Mouse (Mus musculus) small intestine, adult 2 months (tissue): Measurements from ENCODE around the gene Fcgr3. TPM values are rescaled to one million over a fixed set of nuclear protein-coding genes. Genes with fewer than 3 reads are reported as not detected.
A peak's percentile ranks its signal among the peaks of the same experiment; 100 is the strongest.

Source experiments
- H3K27ac ChIP-seq: fragments of 200-500 bp; 2 replicates; pipeline ENCODE4 v1.5.1; 2012; ENCODE audit warnings: low read depth, low read length, control low read depth, inconsistent platforms; ENCODE audit not compliant: insufficient read depth
- H3K27me3 ChIP-seq: fragments of 200-500 bp; 2 replicates; pipeline ENCODE4 v1.6.1; 2012; ENCODE audit warnings: mild to moderate bottlenecking, moderate library complexity, low read length, inconsistent platforms; ENCODE audit not compliant: control insufficient read depth, insufficient read depth
- H3K36me3 ChIP-seq: fragments of 200-500 bp; 2 replicates; pipeline ENCODE4 v1.6.1; 2012; ENCODE audit warnings: mild to moderate bottlenecking, low read length, control low read depth, inconsistent platforms; ENCODE audit not compliant: control insufficient read depth, insufficient read depth
- H3K4me1 ChIP-seq: fragments of 200-500 bp; 2 replicates; pipeline ENCODE4 v1.6.1; 2012; ENCODE audit warnings: low read length, inconsistent platforms, mixed read lengths; ENCODE audit not compliant: control insufficient read depth, insufficient read depth, insufficient read length
- H3K4me3 ChIP-seq: fragments of 200-500 bp; 2 replicates; pipeline ENCODE4 v1.5.1; 2012; ENCODE audit warnings: low read depth, mild to moderate bottlenecking, control low read depth, inconsistent platforms, low read length, moderate library complexity
- CTCF ChIP-seq: fragments of 200-500 bp; IDR thresholded peaks from 2 replicates; pipeline ENCODE4 v1.5.1; 2012; ENCODE audit warnings: low read depth, mild to moderate bottlenecking, control low read depth, inconsistent platforms, low read length, moderate library complexity, mixed read lengths; ENCODE audit not compliant: insufficient replicate concordance, insufficient read length; ENCODE audit errors: extremely low read depth
- POLR2A ChIP-seq: fragments of 200-500 bp; IDR thresholded peaks from 2 replicates; pipeline ENCODE4 v1.6.1; 2012; ENCODE audit warnings: low read depth, mild to moderate bottlenecking, control low read depth, inconsistent platforms, low read length, moderate library complexity
- WGBS: fragments of 180-500 bp; shearing (Covaris S2); methylation state at CpG from one replicate; pipeline ENCODE4 v1.1.7; 2018; 5-methylcytosine and 5-hydroxymethylcytosine counted together
- polyA plus RNA-seq: library from polyadenylated mRNA; depleted of rRNA; stranded (reverse); fragments of >200 nt; gene quantifications from 2 replicates; pipeline ENCODE4 v1.2.3, GENCODE M21; 2012

Gene Fcgr3
- polyA plus RNA-seq, 1 experiment: 4.9 TPM

DNA sequence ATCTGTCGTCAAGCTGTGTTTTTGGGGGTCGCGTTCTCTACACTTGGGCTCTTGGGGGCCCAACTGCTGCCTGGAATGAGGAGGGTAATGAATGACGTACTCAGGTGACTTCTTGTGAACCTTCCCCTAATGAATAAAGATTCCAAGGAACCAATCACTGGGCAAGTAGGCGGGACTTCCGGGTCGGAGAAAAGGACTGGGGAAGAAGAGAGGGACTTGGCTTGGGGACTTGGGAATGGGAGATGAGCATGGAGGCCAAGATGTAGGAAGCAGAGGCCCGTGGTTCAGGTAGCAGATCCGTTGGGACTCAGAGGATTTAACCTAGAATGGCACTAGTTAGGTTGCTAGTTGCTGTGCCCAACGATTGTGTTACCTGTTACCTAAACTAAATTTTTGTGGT lies 15.5 kb downstream of the Fcgr3 start:
- Histone ChIP-seq H3K4me3 (no peak overlapping the region), H3K27ac (no peak overlapping the region), H3K27me3 (no peaks in the 10 kb centered on the region), H3K4me1 (no peaks in the 10 kb centered on the region), H3K36me3 (no peaks in the 10 kb centered on the region; the same call in 1 of the 2 replicates)
- TF ChIP-seq CTCF: no peak
- TF ChIP-seq POLR2A: no peak
- 72% methylated on average over 10 of the region's 10 CpGs for WGBS

DNA sequence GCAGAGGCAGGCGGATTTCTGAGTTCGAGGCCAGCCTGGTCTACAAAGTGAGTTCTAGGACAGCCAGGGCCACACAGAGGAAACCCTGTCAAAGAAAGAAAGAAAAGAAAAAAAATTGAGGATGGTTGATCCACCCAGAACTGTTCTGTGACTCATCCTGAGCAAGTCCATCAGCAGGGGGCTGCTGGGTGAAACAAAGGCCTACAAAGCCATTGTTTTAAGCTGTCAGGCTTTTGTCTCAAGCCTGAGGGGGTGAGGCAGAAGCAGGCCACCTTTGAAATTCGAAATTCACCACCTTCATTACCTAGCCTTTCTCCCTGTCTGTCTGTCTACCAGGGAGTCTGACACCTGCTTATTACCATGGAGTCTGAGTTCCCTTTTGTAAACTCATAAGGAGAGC lies 18.2 kb downstream of the Fcgr3 start:
- no peak overlapping the region for H3K4me3 ChIP-seq
- no peak for TF ChIP-seq POLR2A
- TF ChIP-seq CTCF: no peak
- 84% methylated on average over 3 of the region's 3 CpGs for WGBS

DNA sequence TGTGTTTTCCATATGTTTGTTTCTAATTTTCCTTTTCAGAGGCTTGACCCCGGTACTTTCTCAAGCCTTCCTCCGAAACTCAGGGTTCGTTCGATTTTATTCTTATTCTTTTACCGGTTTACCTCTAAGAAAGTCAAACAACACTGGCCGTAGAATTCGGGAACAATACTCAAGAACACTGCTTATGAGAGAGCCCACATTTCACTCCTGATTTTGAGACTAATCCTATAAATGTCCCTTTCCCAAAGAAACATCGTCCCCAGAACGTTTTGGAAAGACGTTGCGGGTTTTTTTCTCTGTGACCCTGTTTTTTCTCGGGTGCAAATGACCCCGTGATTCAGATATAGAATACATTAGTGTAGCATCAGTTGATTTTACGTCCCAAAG lies 19.7 kb downstream of the Fcgr3 start:
- no peaks in the 10 kb centered on the region for H3K27me3 ChIP-seq
- no peaks in the 10 kb centered on the region for H3K4me1 ChIP-seq
- peak overlapping the region; percentile 87; the same call in 1 of the 2 replicates for H3K4me3 ChIP-seq
- H3K36me3 ChIP-seq: no peaks in the 10 kb centered on the region
- 9% methylated on average over 14 of the region's 14 CpGs for WGBS
- TF ChIP-seq POLR2A (no peak), CTCF (no peak)
- H3K27ac ChIP-seq: no peak overlapping the region

More for the DNA sequence above, 18.2 kb downstream of the Fcgr3 start:
- Histone ChIP-seq H3K36me3 (no peaks in the 10 kb centered on the region), H3K27ac (no peak overlapping the region), H3K4me1 (no peaks in the 10 kb centered on the region), H3K27me3 (no peaks in the 10 kb centered on the region)

DNA sequence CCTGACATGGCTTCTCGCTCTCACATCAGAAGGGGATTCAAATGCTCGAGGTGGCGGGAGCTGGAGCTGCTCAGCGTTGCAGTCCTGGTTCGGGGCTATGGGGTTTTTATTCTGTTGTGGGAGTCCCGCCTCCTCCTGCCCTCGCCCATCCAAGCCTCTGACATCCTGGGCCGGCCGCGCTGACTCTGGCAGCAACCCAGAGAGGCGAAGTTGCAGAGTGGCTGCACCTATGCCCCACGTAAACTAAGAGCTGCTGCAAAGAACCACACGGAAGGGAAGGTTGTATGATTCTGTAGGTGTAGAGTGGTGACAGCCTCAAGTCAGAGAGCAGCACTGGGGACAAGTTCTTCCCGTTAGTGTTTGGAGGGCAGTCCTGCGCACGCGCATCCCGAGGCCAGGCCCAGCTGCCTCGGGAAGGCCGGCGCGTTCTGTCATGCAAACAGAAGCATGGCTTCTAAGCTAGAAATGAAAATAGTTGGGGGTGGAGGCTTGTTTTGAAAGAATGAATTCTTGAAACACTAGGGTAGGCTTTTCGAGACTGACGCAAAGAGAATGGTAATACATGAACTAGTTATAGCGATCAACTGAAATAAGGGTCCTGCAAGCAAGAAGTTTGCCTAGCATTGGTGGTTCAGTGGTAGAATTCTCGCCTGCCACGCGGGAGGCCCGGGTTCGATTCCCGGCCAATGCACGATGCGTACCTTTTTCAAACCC lies 20.2 kb downstream of the Fcgr3 start:
- Histone ChIP-seq H3K4me1 (no peaks in the 10 kb centered on the region), H3K27me3 (no peaks in the 10 kb centered on the region), H3K27ac (peak overlapping the region; percentile 58), H3K36me3 (no peaks in the 10 kb centered on the region), H3K4me3 (peak overlapping the region; percentile 87)
- WGBS: under 1% methylated on average over 33 of the region's 33 CpGs
- no peak; the same call in 1 of the 2 replicates for TF ChIP-seq POLR2A
- TF ChIP-seq CTCF: no peak

DNA sequence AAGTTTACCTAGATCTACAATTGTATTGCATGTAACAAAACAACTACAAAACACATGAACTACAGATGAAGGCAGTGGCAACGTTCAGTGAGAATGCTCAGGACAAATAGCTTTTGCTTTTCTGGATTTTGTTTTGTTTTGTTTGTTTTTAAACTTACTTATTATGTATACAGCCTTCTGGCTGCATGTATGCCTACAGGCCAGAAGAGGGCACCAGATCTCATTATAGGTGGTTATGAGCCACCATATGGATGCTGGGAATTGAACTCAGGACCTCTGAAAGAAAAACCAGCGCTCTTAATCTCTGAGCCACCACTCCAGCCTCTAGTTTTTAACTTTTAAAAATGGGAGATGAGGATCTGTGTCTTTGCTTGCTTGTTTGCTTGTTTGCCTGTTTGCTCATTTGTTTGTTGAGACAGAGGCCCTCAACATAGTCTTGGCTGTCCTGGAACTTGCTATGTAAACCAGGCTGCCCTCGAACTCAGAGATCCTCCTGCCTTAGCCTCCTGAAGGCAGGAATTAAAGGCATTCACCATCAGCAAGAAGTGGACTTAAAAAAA lies 21.1 kb downstream of the Fcgr3 start:
- TF ChIP-seq POLR2A: no peak
- no peak for TF ChIP-seq CTCF
- Histone ChIP-seq H3K27me3 (no peaks in the 10 kb centered on the region), H3K4me1 (no peaks in the 10 kb centered on the region), H3K27ac (no peak overlapping the region), H3K4me3 (no peak overlapping the region), H3K36me3 (no peaks in the 10 kb centered on the region)
- 61% methylated on average over 3 of the region's 3 CpGs for WGBS

DNA sequence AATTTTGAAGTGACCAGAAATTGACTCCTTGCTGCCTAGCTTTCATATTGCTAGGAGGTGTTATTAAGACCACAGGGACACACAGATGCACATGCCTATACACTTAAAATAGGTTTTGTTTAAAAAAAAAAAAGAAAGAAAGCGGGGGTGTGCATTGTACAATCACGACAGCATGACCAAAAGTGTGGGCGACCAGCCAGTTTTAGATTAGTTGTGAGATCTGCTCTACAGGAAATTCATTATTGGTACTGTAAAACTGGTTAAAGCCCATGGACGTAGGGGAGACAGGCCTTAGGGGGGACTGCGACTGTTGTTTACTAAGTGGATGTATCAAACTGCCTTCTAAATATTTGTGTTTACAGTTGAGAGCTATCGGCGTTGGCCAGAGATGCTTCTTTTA lies 24.9 kb downstream of the Fcgr3 start:
- Histone ChIP-seq H3K36me3 (no peaks in the 10 kb centered on the region), H3K4me1 (peaks cover 4% of the 10 kb centered on the region; the same call in 1 of the 2 replicates), H3K27me3 (0 out of 2 replicates have a peak, but pooled peaks cover 3% of the 10 kb centered on the region), H3K4me3 (no peak overlapping the region), H3K27ac (no peak overlapping the region)
- TF ChIP-seq POLR2A (no peak), CTCF (no peak)
- 71% methylated on average over 7 of the region's 7 CpGs for whole genome bisulfite sequencing

DNA sequence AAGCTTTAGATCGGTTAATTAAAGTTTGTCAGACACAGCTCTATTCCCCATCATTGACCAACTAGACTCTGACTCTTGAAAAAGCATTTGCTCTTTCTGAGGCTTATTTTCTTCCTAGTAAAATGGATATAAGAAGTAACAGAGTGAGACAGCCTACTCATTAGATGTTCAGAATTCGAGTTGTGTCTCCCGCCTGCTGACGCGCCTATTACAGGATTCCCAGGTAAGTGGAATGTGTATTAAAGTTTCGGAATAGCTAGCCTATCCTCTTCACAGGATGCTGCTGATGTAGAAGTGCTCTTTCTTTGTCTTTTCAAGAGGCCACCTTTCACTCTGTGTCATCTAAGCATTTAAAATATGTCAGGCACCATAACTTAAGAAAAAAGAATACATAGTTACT lies 25.6 kb downstream of the Fcgr3 start:
- 78% methylated on average over 6 of the region's 6 CpGs for WGBS

More for the DNA sequence above, 25.6 kb downstream of the Fcgr3 start:
- Histone ChIP-seq H3K27ac (no peak overlapping the region), H3K36me3 (no peaks in the 10 kb centered on the region), H3K27me3 (0 out of 2 replicates have a peak, but pooled peaks cover 3% of the 10 kb centered on the region), H3K4me3 (no peak overlapping the region), H3K4me1 (peaks cover 4% of the 10 kb centered on the region; the same call in 1 of the 2 replicates)
- TF ChIP-seq POLR2A (no peak), CTCF (no peak)
